Mouse (Mus musculus) thymus, postnatal 14 days (tissue): Measurements from ENCODE around the gene Slc22a14.

Source experiments
- DNase-seq: peaks from one replicate; pipeline ENCODE4 v3.0.0; 2021

Gene Slc22a14

DNA sequence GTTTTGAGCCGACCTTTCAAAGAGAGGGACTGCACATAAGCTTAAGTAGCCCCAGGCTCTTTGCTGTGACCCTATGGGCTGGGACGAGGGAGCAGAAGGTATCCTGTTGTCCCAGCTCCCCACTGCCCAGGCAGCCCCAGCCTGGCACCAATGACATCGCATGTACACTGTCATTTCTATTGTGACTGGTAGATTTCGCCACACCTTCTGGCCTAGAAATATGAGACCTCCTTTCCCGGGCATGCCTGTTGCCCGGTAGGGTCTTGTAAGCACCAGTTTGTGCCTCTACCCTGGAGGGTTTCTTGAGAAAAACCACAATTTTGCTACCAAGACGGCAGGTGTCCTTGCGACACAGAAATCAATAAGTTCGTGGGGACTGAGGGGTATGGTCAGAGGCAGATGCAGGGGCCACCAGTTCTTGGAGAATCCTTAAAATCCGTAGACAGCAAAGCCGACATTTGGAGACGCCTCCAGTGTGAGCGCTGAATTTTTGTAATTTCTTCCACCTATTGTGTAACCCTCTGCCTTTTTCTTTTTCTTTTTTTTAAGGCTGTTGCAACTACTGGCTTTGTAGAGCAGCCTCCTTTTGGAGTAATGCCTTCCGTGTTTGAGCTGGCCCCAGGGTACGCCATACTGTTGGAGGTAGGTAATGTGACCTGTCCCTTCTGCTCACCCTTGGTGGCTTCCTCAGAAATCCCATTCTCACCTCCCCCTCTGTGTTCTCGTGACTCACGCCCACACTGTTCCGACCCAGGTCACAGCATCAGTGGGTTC, 242.6 kb downstream of the Slc22a14 start:
- no peak for DNase-seq

DNA sequence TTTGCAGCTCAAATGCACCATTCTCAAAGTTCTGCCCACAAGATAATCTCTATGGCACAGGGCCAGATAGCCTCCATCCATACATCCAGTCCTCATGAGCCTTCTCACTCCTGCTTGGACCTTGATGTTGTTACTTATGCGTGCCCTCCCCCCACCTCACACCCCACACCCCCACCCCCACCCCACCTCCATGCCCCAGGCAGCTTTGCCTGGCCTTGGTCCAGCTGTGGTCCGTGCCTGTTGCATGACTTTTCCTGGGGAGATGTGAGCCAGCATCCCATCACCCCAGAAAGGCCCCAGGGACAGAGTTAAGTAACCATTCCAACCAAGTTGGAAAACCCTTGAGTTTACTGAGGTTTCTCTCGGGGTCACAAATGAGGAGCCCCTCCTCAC, 245.2 kb downstream of the Slc22a14 start:
- no peak for DNase-seq
